Mouse (Mus musculus): ENCODE data around the gene Espn. TPM values are rescaled to one million over a fixed set of nuclear protein-coding genes. Genes with fewer than 3 reads are reported as not detected.

Gene Espn
- polyA plus RNA-seq, 2 experiments, result 1.7 TPM

DNA sequence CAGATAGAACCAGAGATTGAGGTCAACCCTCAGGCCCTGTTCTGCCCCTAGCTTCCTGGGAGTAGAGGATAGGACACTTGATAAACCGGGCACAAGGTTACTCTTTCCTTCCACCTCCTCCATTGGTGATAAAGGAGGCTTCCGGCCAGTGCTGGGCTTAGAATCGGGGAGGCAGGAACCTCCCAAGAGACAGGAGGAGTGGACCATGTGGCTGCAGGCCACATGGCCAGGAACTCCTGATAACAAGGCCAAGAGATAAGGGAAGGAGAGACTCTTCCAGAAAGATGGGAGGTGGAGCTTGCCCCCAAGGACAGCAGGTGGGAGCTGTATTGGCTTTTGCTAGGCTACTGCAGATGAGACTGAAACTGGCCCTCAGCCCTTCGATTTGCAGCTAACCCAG lies 1.6 kb downstream of the Espn start:
- Histone ChIP-seq H3K4me3 (replicated peaks; ENCODE audit: low read length) (no peak overlapping the region), H3K4me1 (ENCODE audit: control insufficient read depth, insufficient read depth, low read length) (peaks cover 4% of the 10 kb centered on the region; the same call in 1 of the 2 replicates), H3K9me3 (ENCODE audit: control insufficient read depth, low read length) (no peaks in the 10 kb centered on the region), H3K9ac (ENCODE audit: low read depth, low read length, severe bottlenecking) (no peak overlapping the region), H3K27me3 (ENCODE audit: control insufficient read depth, insufficient read depth, low read length) (peaks cover 52% of the 10 kb centered on the region), H3K4me2 (replicated peaks; ENCODE audit: low read depth, low read length, severe bottlenecking) (no peak overlapping the region), H3K36me3 (ENCODE audit: control insufficient read depth, insufficient read depth, low read length) (no peaks in the 10 kb centered on the region), H3K27ac (replicated peaks; ENCODE audit: low read depth, low read length) (no peak overlapping the region)
- DNase-seq (ENCODE audit: low spot score) (no peak), ATAC-seq (ENCODE audit: low FRiP score, low read depth) (no peak)
- no peak for TF ChIP-seq POLR2A (IDR thresholded peaks at IDR 0.05; ENCODE audit: borderline replicate concordance, extremely low read depth, insufficient read depth, insufficient read length)
- 72% methylated on average over 4 of the region's 4 CpGs for WGBS

DNA sequence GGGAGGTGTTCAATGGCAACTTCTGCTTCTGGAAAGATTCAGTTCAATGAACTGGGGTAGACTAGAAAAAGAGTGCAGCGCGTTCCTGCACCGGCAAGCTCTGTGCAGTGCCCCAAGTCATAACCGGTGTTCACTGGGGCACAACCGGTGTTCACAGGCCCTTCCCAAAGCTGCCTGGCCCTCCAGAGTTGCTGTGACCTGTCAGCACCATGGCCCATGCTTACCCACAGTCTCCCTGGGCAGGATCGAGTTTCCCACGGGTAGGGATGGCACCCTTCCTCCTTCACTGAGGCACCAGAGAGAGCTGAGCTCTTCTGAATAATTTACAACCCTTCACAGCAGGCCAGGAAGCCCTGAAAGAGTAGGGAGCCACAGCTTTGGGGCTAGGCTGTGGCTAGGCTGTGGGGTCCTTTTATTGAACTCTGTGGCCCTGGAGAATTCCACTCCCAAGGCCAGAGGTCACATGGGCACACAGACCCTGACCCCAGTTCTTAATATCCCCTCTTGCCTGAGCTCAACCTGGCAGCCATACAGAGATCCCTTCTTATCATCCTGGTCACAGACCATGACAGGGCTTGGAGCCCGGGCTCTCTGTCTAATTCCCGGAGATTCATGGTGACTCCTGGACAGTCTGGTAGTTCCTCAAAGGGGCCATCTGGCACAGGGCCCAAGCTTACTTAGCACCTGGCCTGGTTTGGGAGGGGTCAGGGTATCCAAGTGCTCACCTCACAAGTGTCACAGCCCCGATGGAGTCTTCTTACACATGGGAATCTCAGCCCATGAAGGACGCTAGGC lies 5.9 kb downstream of the Espn start:
- H3K4me1 ChIP-seq (ENCODE audit: control insufficient read depth, insufficient read depth, low read length), result no peaks in the 10 kb centered on the region
- TF ChIP-seq POLR2A (IDR thresholded peaks at IDR 0.05; ENCODE audit: borderline replicate concordance, extremely low read depth, insufficient read depth, insufficient read length), result no peak
- no peak overlapping the region for H3K4me3 ChIP-seq (replicated peaks; ENCODE audit: low read length)
- no peak overlapping the region for H3K27ac ChIP-seq (replicated peaks; ENCODE audit: low read depth, low read length)
- H3K36me3 ChIP-seq (ENCODE audit: control insufficient read depth, insufficient read depth, low read length), result no peaks in the 10 kb centered on the region
- DNase-seq (ENCODE audit: low spot score) (no peak), ATAC-seq (ENCODE audit: low FRiP score, low read depth) (no peak)
- no peaks in the 10 kb centered on the region for H3K9me3 ChIP-seq (ENCODE audit: control insufficient read depth, low read length)
- H3K4me2 ChIP-seq (replicated peaks; ENCODE audit: low read depth, low read length, severe bottlenecking), result no peak overlapping the region
- H3K9ac ChIP-seq (ENCODE audit: low read depth, low read length, severe bottlenecking), result no peak overlapping the region
- peaks cover 19% of the 10 kb centered on the region for H3K27me3 ChIP-seq (ENCODE audit: control insufficient read depth, insufficient read depth, low read length)
- 55% methylated on average over 11 of the region's 11 CpGs for WGBS

DNA sequence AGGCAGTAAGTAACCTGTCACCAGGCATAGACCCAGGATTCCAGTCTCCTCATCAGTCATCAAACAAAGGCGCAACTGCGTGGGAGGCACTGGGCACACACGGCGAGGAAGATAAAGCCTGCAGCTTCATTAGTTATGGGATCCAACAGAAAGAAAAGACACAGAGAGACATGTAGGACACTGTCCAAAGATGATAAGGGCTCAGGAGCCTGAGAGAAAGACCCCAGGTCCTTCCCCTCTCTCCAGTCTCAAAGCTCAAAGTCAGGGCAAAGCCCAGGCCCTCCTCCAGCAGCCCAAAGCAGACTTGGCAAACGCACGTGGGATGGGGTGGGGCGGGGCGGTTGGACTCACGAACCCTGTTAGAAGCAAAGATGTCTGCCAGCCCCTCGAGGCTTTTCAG lies 6.7 kb downstream of the Espn start:
- WGBS, result 70% methylated on average over 10 of the region's 10 CpGs
- DNase-seq (ENCODE audit: low spot score), result no peak
- Histone ChIP-seq H3K9ac (ENCODE audit: low read depth, low read length, severe bottlenecking) (no peak overlapping the region), H3K27me3 (ENCODE audit: control insufficient read depth, insufficient read depth, low read length) (peaks cover 12% of the 10 kb centered on the region), H3K9me3 (ENCODE audit: control insufficient read depth, low read length) (no peaks in the 10 kb centered on the region), H3K4me3 (replicated peaks; ENCODE audit: low read length) (no peak overlapping the region), H3K36me3 (ENCODE audit: control insufficient read depth, insufficient read depth, low read length) (no peaks in the 10 kb centered on the region), H3K27ac (replicated peaks; ENCODE audit: low read depth, low read length) (no peak overlapping the region), H3K4me2 (replicated peaks; ENCODE audit: low read depth, low read length, severe bottlenecking) (no peak overlapping the region), H3K4me1 (ENCODE audit: control insufficient read depth, insufficient read depth, low read length) (no peaks in the 10 kb centered on the region)
- TF ChIP-seq POLR2A (IDR thresholded peaks at IDR 0.05; ENCODE audit: borderline replicate concordance, extremely low read depth, insufficient read depth, insufficient read length), result no peak
- no peak for ATAC-seq (ENCODE audit: low FRiP score, low read depth)

DNA sequence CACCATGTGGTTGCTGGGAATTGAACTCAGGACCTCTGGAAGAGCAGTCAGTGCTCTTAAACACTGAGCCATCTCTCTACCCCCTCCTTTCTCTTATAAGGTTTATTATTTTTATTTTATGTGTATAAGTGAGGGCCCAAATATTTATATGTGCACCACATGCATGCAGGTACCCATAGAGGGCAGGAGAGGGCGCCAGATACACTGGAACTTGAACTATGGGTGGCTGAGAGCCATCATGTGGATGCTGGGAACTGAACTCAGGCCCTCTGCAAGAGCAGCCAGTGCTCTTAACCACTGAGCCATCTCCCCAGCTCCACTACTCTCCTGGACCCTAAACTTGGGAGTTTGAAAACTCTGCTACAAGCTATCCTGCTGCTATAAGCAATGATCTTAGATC lies 8.5 kb downstream of the Espn start:
- WGBS, result 32% methylated on average over 1 of the region's 1 CpGs
- no peak overlapping the region for H3K4me2 ChIP-seq (replicated peaks; ENCODE audit: low read depth, low read length, severe bottlenecking)
- no peak for DNase-seq (ENCODE audit: low spot score)
- H3K27ac ChIP-seq (replicated peaks; ENCODE audit: low read depth, low read length), result no peak overlapping the region
- H3K4me3 ChIP-seq (replicated peaks; ENCODE audit: low read length), result no peak overlapping the region
- TF ChIP-seq POLR2A (IDR thresholded peaks at IDR 0.05; ENCODE audit: borderline replicate concordance, extremely low read depth, insufficient read depth, insufficient read length), result no peak
- H3K4me1 ChIP-seq (ENCODE audit: control insufficient read depth, insufficient read depth, low read length), result peaks cover 5% of the 10 kb centered on the region; the same call in 1 of the 2 replicates
- H3K9ac ChIP-seq (ENCODE audit: low read depth, low read length, severe bottlenecking), result no peak overlapping the region
- H3K36me3 ChIP-seq (ENCODE audit: control insufficient read depth, insufficient read depth, low read length), result no peaks in the 10 kb centered on the region
- no peaks in the 10 kb centered on the region for H3K9me3 ChIP-seq (ENCODE audit: control insufficient read depth, low read length)
- H3K27me3 ChIP-seq (ENCODE audit: control insufficient read depth, insufficient read depth, low read length), result peaks cover 4% of the 10 kb centered on the region; the same call in 1 of the 2 replicates
- no peak for ATAC-seq (ENCODE audit: low FRiP score, low read depth)

DNA sequence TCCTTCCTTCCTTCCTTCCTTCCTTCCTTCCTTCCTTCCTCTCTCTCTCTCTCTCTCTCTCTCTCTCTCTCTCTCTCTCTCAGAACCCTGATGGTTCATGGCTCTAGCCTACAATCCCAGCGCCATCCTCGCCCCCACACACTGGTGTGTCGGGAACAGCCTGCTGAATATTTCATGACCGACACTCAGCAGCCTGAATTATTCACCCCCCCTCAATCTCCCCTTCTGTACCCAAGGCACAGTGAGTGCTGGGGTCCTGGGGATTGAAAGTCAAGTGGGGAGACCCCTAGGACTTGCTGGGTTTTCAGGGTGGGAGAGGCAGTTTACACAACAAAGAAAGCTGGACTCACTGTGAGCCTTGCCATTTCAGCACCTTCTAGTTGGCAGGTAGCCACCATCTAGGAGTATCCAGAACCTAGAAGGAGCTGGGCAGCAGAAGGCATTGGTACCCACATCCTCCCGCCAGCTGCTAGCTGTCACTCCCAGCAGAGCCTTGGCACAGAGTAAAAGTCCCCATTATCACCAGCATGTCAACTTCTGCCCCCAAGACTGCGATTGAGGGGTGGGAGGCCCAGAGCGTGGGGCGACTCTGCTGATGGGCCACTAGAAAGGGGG lies 10.5 kb downstream of the Espn start:
- ATAC-seq (ENCODE audit: low FRiP score, low read depth) (no peak), DNase-seq (ENCODE audit: low spot score) (no peak)
- Histone ChIP-seq H3K4me3 (replicated peaks; ENCODE audit: low read length) (no peak overlapping the region), H3K9ac (ENCODE audit: low read depth, low read length, severe bottlenecking) (no peak overlapping the region), H3K27ac (replicated peaks; ENCODE audit: low read depth, low read length) (no peak overlapping the region), H3K9me3 (ENCODE audit: control insufficient read depth, low read length) (no peaks in the 10 kb centered on the region), H3K4me2 (replicated peaks; ENCODE audit: low read depth, low read length, severe bottlenecking) (no peak overlapping the region), H3K4me1 (ENCODE audit: control insufficient read depth, insufficient read depth, low read length) (peaks cover 6% of the 10 kb centered on the region; the same call in 1 of the 2 replicates), H3K36me3 (ENCODE audit: control insufficient read depth, insufficient read depth, low read length) (no peaks in the 10 kb centered on the region), H3K27me3 (ENCODE audit: control insufficient read depth, insufficient read depth, low read length) (peaks cover 4% of the 10 kb centered on the region; the same call in 1 of the 2 replicates)
- TF ChIP-seq POLR2A (IDR thresholded peaks at IDR 0.05; ENCODE audit: borderline replicate concordance, extremely low read depth, insufficient read depth, insufficient read length), result no peak
- 74% methylated on average over 8 of the region's 8 CpGs for WGBS

Data from limb, embryonic 14.5 days (tissue).